Mouse (Mus musculus) thymus, adult 2 months (tissue): ENCODE data around the gene Atg16l2. TPM values are rescaled to one million over a fixed set of nuclear protein-coding genes. Genes with fewer than 3 reads are reported as not detected.

Experiments used
- DNase-seq: peaks from one replicate; pipeline ENCODE4 v3.0.0; 2021
- H3K27ac ChIP-seq: fragments of 200-500 bp; 2 replicates; pipeline ENCODE4 v1.5.1; 2012; ENCODE audit warnings: low read length, control low read depth; ENCODE audit not compliant: control insufficient read depth, insufficient read depth
- H3K27me3 ChIP-seq: fragments of 200-500 bp; 2 replicates; pipeline ENCODE4 v1.6.1; 2012; ENCODE audit warnings: mild to moderate bottlenecking, low read length, moderate library complexity, mixed read lengths; ENCODE audit not compliant: control insufficient read depth, insufficient read depth
- H3K36me3 ChIP-seq: fragments of 200-500 bp; 2 replicates; pipeline ENCODE4 v1.6.1; 2012; ENCODE audit warnings: mild to moderate bottlenecking, low read length, moderate library complexity; ENCODE audit not compliant: control insufficient read depth, insufficient read depth
- H3K4me1 ChIP-seq: fragments of 200-500 bp; replicated peaks from 2 replicates; pipeline ENCODE4 v1.6.1; 2012; ENCODE audit warnings: low read length; ENCODE audit not compliant: control insufficient read depth, insufficient read depth
- H3K4me3 ChIP-seq: fragments of 200-500 bp; 2 replicates; pipeline ENCODE4 v1.5.1; 2012; ENCODE audit warnings: mild to moderate bottlenecking, low read length, control low read depth, moderate library complexity; ENCODE audit not compliant: control insufficient read depth, insufficient read depth
- CTCF ChIP-seq: fragments of 200-500 bp; IDR thresholded peaks from 2 replicates; pipeline ENCODE4 v1.5.1; 2012; ENCODE audit warnings: mild to moderate bottlenecking, control low read depth, low read length, moderate library complexity, borderline replicate concordance; ENCODE audit not compliant: control insufficient read depth, poor library complexity, insufficient read depth; ENCODE audit errors: extremely low read depth
- POLR2A ChIP-seq: fragments of 200-500 bp; IDR thresholded peaks from 2 replicates; pipeline ENCODE4 v1.6.1; 2012; ENCODE audit warnings: mild to moderate bottlenecking, low read length, control low read depth, moderate library complexity; ENCODE audit not compliant: control insufficient read depth, poor library complexity, insufficient read depth; ENCODE audit errors: extremely low read depth
- WGBS: fragments of 180-500 bp; shearing (Covaris S2); methylation state at CpG from one replicate; pipeline ENCODE4 v1.1.7; 2018; 5-methylcytosine and 5-hydroxymethylcytosine counted together
- polyA plus RNA-seq: library from polyadenylated mRNA; depleted of rRNA; stranded (reverse); fragments of >200 nt; gene quantifications from 2 replicates; pipeline ENCODE4 v1.2.3, GENCODE M21; 2012

The Atg16l2 gene
- polyA plus RNA-seq, 1 experiment = 89.9 TPM

GRCm38 (mm10) chr7:101341405-101341804 lies 39.4 kb upstream of the Atg16l2 start:
- WGBS = 1% methylated on average over 6 of the region's 6 CpGs
- TF ChIP-seq CTCF = no peak
- no peak for TF ChIP-seq POLR2A
- H3K27me3 ChIP-seq = no peaks in the 10 kb centered on the region
- DNase-seq = peak; percentile 62
- H3K4me1 ChIP-seq = peaks cover 52% of the 10 kb centered on the region
- H3K36me3 ChIP-seq = no peaks in the 10 kb centered on the region
- peak overlapping the region; percentile 71 for H3K27ac ChIP-seq
- no peak overlapping the region for H3K4me3 ChIP-seq

- Histone ChIP-seq H3K36me3 (no peaks in the 10 kb centered on the region), H3K4me1 (peaks cover 23% of the 10 kb centered on the region), H3K27ac (no peak overlapping the region), H3K27me3 (no peaks in the 10 kb centered on the region), H3K4me3 (no peak overlapping the region)
- no peak for DNase-seq
- WGBS = 98% methylated on average over 3 of the region's 3 CpGs
- TF ChIP-seq POLR2A (no peak), CTCF (no peak)
These were observed 35.4 kb upstream of the Atg16l2 start for GRCm38 (mm10) chr7:101337401-101337800.

GRCm38 (mm10) chr7:101336686-101337085 lies 34.6 kb upstream of the Atg16l2 start:
- no peaks in the 10 kb centered on the region for H3K27me3 ChIP-seq
- H3K36me3 ChIP-seq = no peaks in the 10 kb centered on the region
- peaks cover 16% of the 10 kb centered on the region for H3K4me1 ChIP-seq
- DNase-seq = no peak
- WGBS = 98% methylated on average over 3 of the region's 3 CpGs
- no peak overlapping the region for H3K27ac ChIP-seq
- TF ChIP-seq CTCF (no peak), POLR2A (no peak)
- no peak overlapping the region for H3K4me3 ChIP-seq

- Histone ChIP-seq H3K27ac (no peak overlapping the region), H3K4me1 (peaks cover 3% of the 10 kb centered on the region), H3K4me3 (no peak overlapping the region), H3K36me3 (no peaks in the 10 kb centered on the region), H3K27me3 (no peaks in the 10 kb centered on the region)
- TF ChIP-seq CTCF = no peak
- TF ChIP-seq POLR2A = no peak
- DNase-seq = no peak
- 87% methylated on average over 2 of the region's 2 CpGs for WGBS
These were observed 33.2 kb upstream of the Atg16l2 start for GRCm38 (mm10) chr7:101335228-101335627.

- H3K4me3 ChIP-seq = no peak overlapping the region
- DNase-seq = no peak
- whole genome bisulfite sequencing = 94% methylated on average over 5 of the region's 5 CpGs
- no peaks in the 10 kb centered on the region; the same call in 1 of the 2 replicates for H3K4me1 ChIP-seq
- no peak overlapping the region for H3K27ac ChIP-seq
- TF ChIP-seq CTCF (no peak), POLR2A (no peak)
- no peaks in the 10 kb centered on the region for H3K36me3 ChIP-seq
- H3K27me3 ChIP-seq = no peaks in the 10 kb centered on the region
These were observed 30.2 kb upstream of the Atg16l2 start for GRCm38 (mm10) chr7:101332045-101332831.

- no peak overlapping the region for H3K4me3 ChIP-seq
- no peaks in the 10 kb centered on the region; the same call in 1 of the 2 replicates for H3K4me1 ChIP-seq
- no peaks in the 10 kb centered on the region for H3K36me3 ChIP-seq
- no peak overlapping the region for H3K27ac ChIP-seq
- no peak for DNase-seq
- TF ChIP-seq CTCF (no peak), POLR2A (no peak)
- 97% methylated on average over 4 of the region's 4 CpGs for WGBS
- H3K27me3 ChIP-seq = no peaks in the 10 kb centered on the region
These were observed 28.8 kb upstream of the Atg16l2 start for GRCm38 (mm10) chr7:101330841-101331173.
